Mouse (Mus musculus) cortical plate, adult 2 months (tissue): ENCODE data around the gene Rbm20. TPM values are rescaled to one million over a fixed set of nuclear protein-coding genes. Genes with fewer than 3 reads are reported as not detected.
"Not testable (repeated sequence)": the region's sequence is repeated elsewhere in the genome, so short reads cannot be mapped to it uniquely, and the experiment has no call there.

Experiments
- H3K27ac ChIP-seq: fragments of 200-500 bp; 2 replicates; pipeline ENCODE4 v1.5.1; 2012; ENCODE audit warnings: low read length, control low read depth, inconsistent platforms; ENCODE audit not compliant: insufficient read depth
- H3K4me1 ChIP-seq: fragments of 200-500 bp; 2 replicates; pipeline ENCODE4 v1.6.1; 2011; ENCODE audit warnings: low read length; ENCODE audit not compliant: control insufficient read depth, insufficient read depth
- H3K4me3 ChIP-seq: fragments of 200-500 bp; 2 replicates; pipeline ENCODE4 v1.5.1; 2011; ENCODE audit warnings: mild to moderate bottlenecking, low read length, control low read depth; ENCODE audit not compliant: insufficient read depth
- CTCF ChIP-seq: fragments of 200-500 bp; IDR thresholded peaks from 2 replicates; pipeline ENCODE4 v1.5.1; 2011; ENCODE audit warnings: mild to moderate bottlenecking, control low read depth, low read length; ENCODE audit not compliant: insufficient read depth; ENCODE audit errors: extremely low read depth
- POLR2A ChIP-seq: fragments of 200-500 bp; IDR thresholded peaks from 2 replicates; pipeline ENCODE4 v1.6.1; 2011; ENCODE audit warnings: mild to moderate bottlenecking, low read length, control low read depth; ENCODE audit not compliant: insufficient read depth; ENCODE audit errors: extremely low read depth
- polyA plus RNA-seq: library from polyadenylated mRNA; depleted of rRNA; stranded (reverse); fragments of >200 nt; gene quantifications from 2 replicates; pipeline ENCODE4 v1.2.3, GENCODE M21; 2012

The Rbm20 gene
- polyA plus RNA-seq, 1 experiment, result 2.8 TPM

DNA sequence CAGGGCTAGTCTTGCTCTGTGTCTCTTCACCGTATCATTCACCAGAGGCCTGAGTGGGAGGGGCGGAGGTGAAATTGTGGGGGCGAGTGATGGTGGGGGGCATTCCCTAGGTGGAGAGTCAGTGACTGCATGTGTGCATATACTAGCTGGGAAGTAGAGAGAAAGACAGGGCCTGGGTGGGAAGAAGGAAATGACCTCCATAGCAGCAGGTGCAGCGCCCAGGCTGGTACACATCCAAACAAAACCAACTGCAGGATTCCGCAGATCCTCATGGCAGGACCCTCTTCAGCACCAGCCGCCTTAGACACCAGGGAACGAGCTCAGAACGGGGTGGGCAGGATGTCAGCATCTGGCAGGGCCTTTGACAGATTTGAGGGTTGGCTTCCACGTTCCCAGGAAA is 24.8 kb upstream of the Rbm20 start:
- Histone ChIP-seq H3K4me1 (no peaks in the 10 kb centered on the region), H3K27ac (no peak overlapping the region), H3K4me3 (no peak overlapping the region)
- TF ChIP-seq CTCF, result no peak
- TF ChIP-seq POLR2A, result no peak

DNA sequence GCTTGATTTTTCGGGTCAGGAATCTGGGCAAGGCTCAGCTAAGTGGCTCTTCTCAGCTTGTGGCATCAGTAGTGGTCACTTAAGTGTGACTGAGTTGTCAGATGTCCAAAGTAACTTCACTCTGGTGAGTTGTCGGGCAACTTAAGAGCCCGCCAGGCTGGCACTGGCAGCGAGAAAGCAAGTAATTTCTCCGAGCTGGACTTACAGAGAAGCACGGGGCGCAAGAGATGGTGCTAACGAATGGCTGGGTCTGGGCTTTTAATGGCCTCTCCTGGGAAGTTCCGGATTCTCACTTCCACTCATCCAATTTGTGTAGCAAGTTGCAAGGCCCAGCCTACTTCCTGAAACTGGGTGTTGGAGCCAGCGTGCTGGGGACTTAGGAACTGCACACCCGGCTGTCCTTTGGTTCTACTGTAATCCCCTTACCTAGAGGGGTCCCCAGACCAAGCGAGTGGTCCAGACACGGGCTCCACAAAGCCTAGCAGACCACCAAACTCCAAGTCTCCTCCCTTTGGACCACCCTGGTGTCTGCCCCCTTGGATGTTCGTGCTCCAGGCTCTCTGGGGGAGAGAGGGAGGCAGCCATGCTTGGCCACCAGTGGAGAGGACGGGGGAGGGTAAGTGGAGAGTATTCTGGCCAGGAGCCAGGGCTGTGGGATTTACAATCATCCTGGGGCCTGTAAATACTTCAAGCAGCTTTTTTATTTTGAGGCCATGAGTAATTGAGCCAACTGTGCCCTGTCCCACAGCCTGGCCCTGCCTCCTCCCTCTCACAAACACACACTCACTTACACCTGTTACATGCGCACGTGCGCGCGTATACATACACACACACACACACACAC is 23.3 kb upstream of the Rbm20 start:
- TF ChIP-seq POLR2A, result no peak
- no peak for TF ChIP-seq CTCF
- no peak overlapping the region for H3K4me3 ChIP-seq
- no peaks in the 10 kb centered on the region for H3K4me1 ChIP-seq
- no peak overlapping the region for H3K27ac ChIP-seq

DNA sequence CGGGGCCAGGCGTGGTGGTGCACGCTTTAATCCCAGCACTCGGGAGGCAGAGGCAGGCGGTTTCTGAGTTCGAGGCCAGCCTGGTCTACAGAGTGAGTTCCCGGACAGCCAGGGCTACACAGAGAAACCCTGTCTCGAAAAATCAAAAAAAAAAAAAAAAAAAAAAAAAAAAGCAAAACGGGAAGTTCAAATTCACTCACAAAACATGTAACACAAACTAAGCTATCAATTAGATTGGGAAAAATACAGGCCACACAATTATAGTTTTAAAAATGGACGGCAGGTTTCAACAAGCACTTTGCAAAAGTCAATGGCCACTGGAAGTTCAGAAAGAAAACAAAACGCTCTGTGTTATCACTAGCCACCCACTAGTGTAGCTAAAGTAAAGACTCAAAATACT is 20.7 kb upstream of the Rbm20 start:
- not testable (repeated sequence) for H3K27ac ChIP-seq, H3K4me3 ChIP-seq, H3K4me1 ChIP-seq

DNA sequence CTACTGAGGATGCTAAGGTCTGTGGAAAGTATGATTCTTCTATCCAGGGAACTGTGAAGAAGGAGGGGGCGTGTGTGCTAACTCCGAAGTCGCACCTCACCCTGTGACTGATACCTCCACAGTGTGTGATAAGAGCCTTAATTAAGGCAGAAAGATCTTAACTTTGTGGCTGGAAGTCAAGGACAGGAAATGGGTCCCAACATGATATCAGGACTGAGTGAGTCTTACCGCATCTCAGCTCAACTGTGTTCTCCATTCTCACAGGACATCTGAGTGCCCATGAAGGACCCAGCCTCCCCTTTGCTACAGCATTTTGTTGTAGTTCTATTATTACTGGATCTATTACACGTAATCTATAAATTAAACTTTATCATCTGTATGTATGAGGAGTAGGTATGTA is 19.7 kb upstream of the Rbm20 start:
- no peak for TF ChIP-seq CTCF
- no peak for TF ChIP-seq POLR2A
- Histone ChIP-seq H3K27ac (no peak overlapping the region), H3K4me1 (0 out of 2 replicates have a peak, but pooled peaks cover 2% of the 10 kb centered on the region), H3K4me3 (no peak overlapping the region)

DNA sequence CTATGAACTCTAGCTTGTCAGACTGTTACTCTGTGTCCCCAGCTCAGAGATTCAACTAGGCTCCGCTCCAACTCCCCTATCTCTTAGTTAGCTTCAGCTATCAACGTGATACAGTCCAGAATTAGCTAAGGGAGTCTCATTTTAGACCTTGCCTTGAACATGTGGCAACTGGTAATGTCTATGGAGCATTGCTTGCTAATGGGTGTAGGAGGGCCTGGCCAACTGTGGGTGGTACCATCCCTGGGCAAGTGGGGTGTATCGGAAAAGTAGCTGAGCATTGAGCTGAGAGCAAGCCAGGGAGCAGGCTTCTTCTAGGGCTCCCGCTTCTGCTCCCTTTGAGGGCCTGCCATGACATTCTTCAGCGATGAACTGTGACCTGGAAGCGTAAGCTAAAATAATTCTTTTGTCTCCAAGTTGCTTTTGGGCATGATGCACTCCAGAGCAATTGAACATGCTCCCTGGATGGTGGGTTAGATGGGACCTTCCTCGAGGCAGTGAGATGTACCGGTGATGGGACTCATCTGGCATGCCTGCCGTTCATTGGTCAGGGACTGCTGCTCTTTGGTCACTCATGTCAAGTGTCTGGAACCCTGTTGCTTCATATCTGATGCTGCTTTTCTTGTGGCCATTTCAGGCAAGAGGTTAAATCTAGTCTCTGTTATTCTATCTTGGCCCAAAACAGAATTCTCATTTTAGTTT is 16.2 kb upstream of the Rbm20 start:
- Histone ChIP-seq H3K27ac (no peak overlapping the region), H3K4me1 (0 out of 2 replicates have a peak, but pooled peaks cover 3% of the 10 kb centered on the region), H3K4me3 (no peak overlapping the region)
- no peak for TF ChIP-seq POLR2A
- TF ChIP-seq CTCF, result no peak

DNA sequence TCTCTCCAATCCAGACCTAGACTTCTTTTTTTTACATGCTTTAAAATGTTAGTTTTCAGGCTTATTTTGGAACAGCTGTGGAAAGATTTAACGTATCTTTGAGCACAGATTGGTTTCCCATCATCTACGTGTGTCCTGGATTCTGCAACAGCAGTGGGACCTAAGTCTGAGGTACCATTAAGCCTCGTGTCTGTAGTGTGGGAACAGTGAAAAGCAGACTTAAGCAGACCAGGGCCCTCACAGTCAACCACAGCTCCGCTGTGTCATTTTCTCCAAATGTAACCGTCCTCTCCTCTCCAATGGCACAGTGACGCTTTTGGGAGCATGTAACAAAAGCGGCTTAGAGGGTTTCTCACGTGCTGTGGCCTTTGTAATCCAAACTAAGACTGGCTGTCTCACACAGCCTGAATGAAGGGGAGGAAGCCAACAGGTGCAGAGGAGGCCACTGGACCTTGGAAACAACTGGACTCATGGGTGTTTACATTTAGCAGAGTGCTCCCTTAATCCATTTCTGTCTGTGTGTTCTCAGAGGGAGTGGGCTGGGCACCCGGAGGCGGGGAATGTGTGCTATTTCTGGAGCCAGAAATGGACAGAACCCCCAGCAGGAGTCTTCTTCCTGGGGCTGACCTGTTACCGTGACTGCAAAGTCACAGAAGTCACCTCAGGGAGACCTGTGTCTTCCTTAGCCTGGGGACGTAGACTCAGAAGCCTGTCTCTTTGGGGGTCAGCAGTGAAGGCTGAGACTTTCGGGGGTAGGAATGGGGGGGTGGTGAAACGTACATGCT is 15.0 kb upstream of the Rbm20 start:
- no peak overlapping the region for H3K27ac ChIP-seq
- TF ChIP-seq POLR2A (no peak), CTCF (no peak)
- 0 out of 2 replicates have a peak, but pooled peaks cover 3% of the 10 kb centered on the region for H3K4me1 ChIP-seq
- no peak overlapping the region for H3K4me3 ChIP-seq

DNA sequence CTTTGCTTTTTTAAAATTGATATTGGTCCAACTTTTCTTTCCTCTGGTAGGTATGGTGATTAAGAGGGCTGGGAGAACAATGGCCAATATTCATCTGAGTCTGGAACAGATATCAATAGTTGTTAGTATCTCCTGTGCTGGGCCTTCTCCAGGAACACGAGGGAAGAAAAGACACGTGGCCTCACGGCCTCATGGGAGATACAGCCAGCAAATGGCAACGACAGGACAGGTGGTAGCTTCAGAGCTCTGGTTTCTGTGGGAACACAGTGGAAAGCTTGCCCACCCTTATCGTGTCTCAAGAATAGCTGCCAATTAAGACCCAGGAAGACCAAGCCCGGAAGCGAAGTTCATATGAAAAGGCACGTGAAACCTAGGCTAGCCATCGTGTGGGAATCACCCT is 12.3 kb upstream of the Rbm20 start:
- TF ChIP-seq CTCF, result no peak
- TF ChIP-seq POLR2A, result no peak
- no peak overlapping the region for H3K4me3 ChIP-seq
- no peak overlapping the region for H3K27ac ChIP-seq
- H3K4me1 ChIP-seq, result 0 out of 2 replicates have a peak, but pooled peaks cover 3% of the 10 kb centered on the region

DNA sequence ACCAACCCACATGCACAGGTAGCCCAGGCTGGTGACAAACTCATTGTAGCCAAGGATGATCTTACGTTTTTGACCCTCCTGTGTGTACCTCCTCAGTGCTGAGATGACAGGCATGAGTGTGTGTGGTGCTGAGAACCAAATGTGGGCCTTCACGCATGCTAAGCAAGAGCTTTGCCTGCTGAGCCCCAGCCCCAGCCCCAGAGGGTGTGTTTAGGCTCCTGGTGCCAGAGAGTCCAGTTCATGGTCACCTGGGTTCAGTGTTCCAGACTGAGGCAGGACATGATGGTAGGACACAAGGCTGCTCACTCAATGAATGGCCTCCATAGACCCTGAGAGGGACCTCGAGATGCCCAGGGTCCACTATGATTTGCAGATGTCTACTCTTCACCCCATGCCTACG is 11.7 kb upstream of the Rbm20 start:
- no peak overlapping the region for H3K4me3 ChIP-seq
- H3K4me1 ChIP-seq, result 0 out of 2 replicates have a peak, but pooled peaks cover 3% of the 10 kb centered on the region
- H3K27ac ChIP-seq, result no peak overlapping the region
- no peak for TF ChIP-seq POLR2A
- TF ChIP-seq CTCF, result no peak

DNA sequence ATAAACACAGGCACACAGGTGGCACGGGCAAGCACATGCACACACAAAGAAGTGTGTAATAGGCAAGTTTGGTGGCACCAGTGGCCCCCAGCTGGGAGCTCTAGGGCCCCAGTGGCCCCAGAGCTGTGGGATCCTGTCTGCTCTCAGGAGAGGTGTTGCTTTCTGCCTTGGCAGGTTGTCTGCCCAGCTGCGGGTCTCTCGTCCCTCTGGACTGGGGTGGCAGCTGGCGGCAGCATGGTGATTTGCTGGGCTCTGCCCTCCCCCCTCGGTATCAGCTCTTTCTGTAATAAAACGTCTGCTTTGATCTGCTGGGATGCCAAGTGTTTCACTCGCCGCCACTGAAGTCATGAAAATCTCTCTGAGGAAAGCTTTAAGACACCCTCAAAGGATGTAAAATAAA is 10.4 kb upstream of the Rbm20 start:
- H3K4me3 ChIP-seq, result no peak overlapping the region
- 0 out of 2 replicates have a peak, but pooled peaks cover 3% of the 10 kb centered on the region for H3K4me1 ChIP-seq
- TF ChIP-seq CTCF (no peak), POLR2A (no peak)
- no peak overlapping the region for H3K27ac ChIP-seq
